Mouse (Mus musculus): ENCODE data around the gene Mast3. TPM values are rescaled to one million over a fixed set of nuclear protein-coding genes. Genes with fewer than 3 reads are reported as not detected.

Mast3 gene
- polyA plus RNA-seq, 1 experiment from 2014 or later, result 18.3 TPM

DNA sequence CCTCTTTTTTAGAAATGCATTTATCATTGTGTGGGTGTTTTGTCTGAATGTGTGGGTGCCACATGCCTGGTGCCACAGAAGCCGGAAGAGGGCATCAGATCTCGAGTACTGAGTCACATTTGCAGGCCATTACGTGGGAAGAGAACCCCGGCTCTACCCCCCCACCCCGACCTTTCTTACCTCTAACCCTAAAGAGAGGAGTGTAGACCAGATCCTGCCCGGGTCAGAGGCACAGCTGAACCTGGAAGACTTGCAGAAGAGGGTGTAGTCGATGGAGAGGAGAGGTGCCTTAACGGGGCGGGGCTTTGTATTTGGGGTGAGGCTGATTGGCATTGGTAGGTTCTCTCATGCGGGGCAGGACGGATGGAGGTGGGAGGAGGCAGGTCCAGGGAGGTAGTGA lies 60.0 kb downstream of the Mast3 start:
- Histone ChIP-seq H3K36me3 (no peaks in the 10 kb centered on the region), H3K4me1 (replicated peaks) (peaks cover 17% of the 10 kb centered on the region), H3K27me3 (peaks cover 90% of the 10 kb centered on the region), H3K9me3 (no peaks in the 10 kb centered on the region), H3K4me2 (replicated peaks) (no peak overlapping the region), H3K9ac (replicated peaks) (no peak overlapping the region), H3K4me3 (replicated peaks) (no peak overlapping the region), H3K27ac (no peak overlapping the region)
- ATAC-seq, result no peak
- 56% methylated on average over 11 of the region's 11 CpGs for WGBS

- peak overlapping the region; percentile 52 for H3K4me2 ChIP-seq (replicated peaks)
- no peak overlapping the region for H3K27ac ChIP-seq
- H3K36me3 ChIP-seq, result no peaks in the 10 kb centered on the region
- peak overlapping the region; percentile 30 for H3K4me3 ChIP-seq (replicated peaks)
- peaks cover 17% of the 10 kb centered on the region for H3K4me1 ChIP-seq (replicated peaks)
- H3K9ac ChIP-seq (replicated peaks), result peak overlapping the region; percentile 45
- H3K9me3 ChIP-seq, result no peaks in the 10 kb centered on the region
- 4% methylated on average over 48 of the region's 48 CpGs for WGBS
- peak; percentile 21; the same call in 1 of the 2 replicates for ATAC-seq
- H3K27me3 ChIP-seq, result peaks cover 87% of the 10 kb centered on the region
These were observed 60.9 kb downstream of the Mast3 start for GRCm38 (mm10) chr8:70743656-70744590.

- 2% methylated on average over 38 of the region's 38 CpGs for WGBS
- peak; percentile 29 for ATAC-seq
- H3K9ac ChIP-seq (replicated peaks), result peak overlapping the region; percentile 48
These were observed 61.7 kb downstream of the Mast3 start for GRCm38 (mm10) chr8:70742981-70743655.

DNA sequence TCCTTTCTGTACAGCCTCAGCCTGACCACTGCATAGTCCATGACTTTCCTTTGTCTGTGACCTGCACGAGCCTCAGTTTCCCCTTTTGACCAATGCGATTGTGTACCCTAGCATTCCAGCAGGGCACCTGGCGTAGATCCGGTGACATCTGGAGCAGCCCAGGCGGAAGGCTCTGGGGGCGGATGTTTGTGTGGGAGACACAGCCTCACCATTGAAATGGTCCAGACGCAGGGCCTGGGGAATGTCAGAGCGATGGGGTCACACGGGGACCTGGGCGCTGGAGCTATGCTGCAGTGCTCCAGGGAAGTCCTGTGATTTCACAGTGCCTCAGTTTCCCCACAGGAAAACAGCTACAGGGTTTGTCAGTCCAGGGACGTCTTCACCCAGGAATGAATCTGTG lies 62.7 kb downstream of the Mast3 start:
- Histone ChIP-seq H3K9me3 (no peaks in the 10 kb centered on the region), H3K27ac (no peak overlapping the region), H3K27me3 (peaks cover 81% of the 10 kb centered on the region), H3K4me2 (replicated peaks) (no peak overlapping the region), H3K4me1 (replicated peaks) (peaks cover 17% of the 10 kb centered on the region), H3K9ac (replicated peaks) (no peak overlapping the region), H3K36me3 (no peaks in the 10 kb centered on the region), H3K4me3 (replicated peaks) (no peak overlapping the region)
- ATAC-seq, result no peak
- 72% methylated on average over 11 of the region's 11 CpGs for WGBS

More at GRCm38 (mm10) chr8:70742981-70743655, 61.7 kb downstream of the Mast3 start:
- peak overlapping the region; percentile 10 for H3K4me3 ChIP-seq (replicated peaks)
- H3K9me3 ChIP-seq, result no peaks in the 10 kb centered on the region
- no peaks in the 10 kb centered on the region for H3K36me3 ChIP-seq
- H3K27me3 ChIP-seq, result peaks cover 84% of the 10 kb centered on the region
- no peak overlapping the region for H3K27ac ChIP-seq
- H3K4me1 ChIP-seq (replicated peaks), result peaks cover 17% of the 10 kb centered on the region
- peak overlapping the region; percentile 52 for H3K4me2 ChIP-seq (replicated peaks)

- H3K4me1 ChIP-seq (replicated peaks), result peaks cover 17% of the 10 kb centered on the region
- WGBS, result 75% methylated on average over 5 of the region's 5 CpGs
- H3K9me3 ChIP-seq, result no peaks in the 10 kb centered on the region
- peaks cover 79% of the 10 kb centered on the region for H3K27me3 ChIP-seq
- H3K9ac ChIP-seq (replicated peaks), result no peak overlapping the region
- no peak overlapping the region for H3K4me2 ChIP-seq (replicated peaks)
- no peak overlapping the region for H3K4me3 ChIP-seq (replicated peaks)
- ATAC-seq, result no peak
- no peaks in the 10 kb centered on the region for H3K36me3 ChIP-seq
- H3K27ac ChIP-seq, result no peak overlapping the region
These were observed 63.2 kb downstream of the Mast3 start for GRCm38 (mm10) chr8:70741661-70742060.

- peaks cover 5% of the 10 kb centered on the region for H3K4me1 ChIP-seq (replicated peaks)
- H3K36me3 ChIP-seq, result no peaks in the 10 kb centered on the region
- H3K4me2 ChIP-seq (replicated peaks), result no peak overlapping the region
- WGBS, result 73% methylated on average over 3 of the region's 3 CpGs
- no peak overlapping the region for H3K9ac ChIP-seq (replicated peaks)
- peaks cover 46% of the 10 kb centered on the region for H3K27me3 ChIP-seq
- H3K27ac ChIP-seq, result no peak overlapping the region
- H3K4me3 ChIP-seq (replicated peaks), result no peak overlapping the region
- no peaks in the 10 kb centered on the region for H3K9me3 ChIP-seq
- ATAC-seq, result no peak
These were observed 66.6 kb downstream of the Mast3 start for GRCm38 (mm10) chr8:70738211-70738610.

DNA sequence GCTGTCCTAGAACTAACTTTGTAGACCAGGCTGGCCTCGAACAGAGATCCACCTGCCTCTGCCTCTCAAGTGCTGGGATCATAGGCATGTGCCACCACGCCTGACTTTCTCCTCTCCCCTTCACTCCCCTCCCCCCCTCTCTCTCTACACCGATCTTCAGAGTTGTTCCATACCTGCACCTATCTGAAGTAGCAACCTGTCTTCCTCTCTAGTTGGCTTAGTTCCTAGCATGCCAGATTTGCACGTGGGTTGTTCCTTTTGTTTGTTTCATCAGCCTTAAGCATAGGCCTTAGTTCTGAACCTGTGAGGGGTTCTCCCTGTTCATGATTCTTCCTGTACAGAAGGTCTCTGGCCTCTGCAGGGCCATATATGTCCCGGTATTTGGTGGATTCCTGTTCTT lies 67.1 kb downstream of the Mast3 start:
- Histone ChIP-seq H3K27ac (no peak overlapping the region), H3K27me3 (peaks cover 45% of the 10 kb centered on the region), H3K9ac (replicated peaks) (no peak overlapping the region), H3K9me3 (no peaks in the 10 kb centered on the region), H3K4me3 (replicated peaks) (no peak overlapping the region), H3K36me3 (no peaks in the 10 kb centered on the region), H3K4me2 (replicated peaks) (no peak overlapping the region), H3K4me1 (replicated peaks) (peaks cover under 1% of the 10 kb centered on the region; the same call in 1 of the 2 replicates)
- 78% methylated on average over 5 of the region's 5 CpGs for WGBS
- no peak for ATAC-seq

- Histone ChIP-seq H3K27ac (no peak overlapping the region), H3K9me3 (no peaks in the 10 kb centered on the region), H3K4me3 (replicated peaks) (no peak overlapping the region), H3K9ac (replicated peaks) (no peak overlapping the region), H3K36me3 (no peaks in the 10 kb centered on the region), H3K4me2 (replicated peaks) (no peak overlapping the region), H3K4me1 (replicated peaks) (peaks cover 6% of the 10 kb centered on the region; the same call in 1 of the 2 replicates), H3K27me3 (peaks cover 63% of the 10 kb centered on the region)
- ATAC-seq, result no peak
- 85% methylated on average over 4 of the region's 4 CpGs for WGBS
These were observed 73.9 kb downstream of the Mast3 start for GRCm38 (mm10) chr8:70730956-70731355.

DNA sequence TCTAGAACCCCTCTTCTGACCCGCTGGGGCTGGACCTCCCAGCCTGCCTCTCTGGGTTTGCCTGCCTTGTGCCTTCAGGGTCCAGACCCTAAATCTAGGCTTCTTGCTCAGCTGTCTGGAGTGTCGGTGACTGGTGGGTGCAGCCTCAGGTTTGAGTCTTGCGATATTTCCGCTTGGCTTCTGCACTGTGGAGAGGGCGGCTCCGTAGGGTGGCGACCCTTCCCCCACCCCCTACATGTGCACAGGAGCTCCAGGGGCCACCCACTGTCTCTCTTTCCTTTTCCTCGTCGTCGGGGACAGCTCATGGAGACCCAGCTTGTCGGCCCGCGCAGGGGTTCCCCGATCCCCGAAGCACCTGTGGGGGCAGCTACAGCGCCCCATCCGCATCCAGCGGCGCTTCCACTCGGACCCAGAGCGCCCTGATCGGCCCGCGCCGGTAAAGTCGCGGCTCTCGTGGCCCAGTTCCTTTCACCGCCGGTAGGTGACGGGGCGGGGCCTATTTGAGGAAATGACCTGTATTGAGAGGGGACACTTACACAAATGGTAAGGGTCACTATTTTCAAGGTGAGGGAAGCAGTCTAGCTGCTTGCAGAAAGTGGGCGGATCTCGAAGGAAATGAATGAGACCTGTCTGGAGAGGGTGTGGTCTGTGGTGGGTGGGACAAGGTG lies 74.9 kb downstream of the Mast3 start:
- WGBS, result 4% methylated on average over 34 of the region's 34 CpGs
- H3K4me3 ChIP-seq (replicated peaks), result peak overlapping the region; percentile 16

More for the DNA sequence above, 74.9 kb downstream of the Mast3 start:
- Histone ChIP-seq H3K27me3 (peaks cover 65% of the 10 kb centered on the region), H3K4me2 (replicated peaks) (peak overlapping the region; percentile 41), H3K27ac (no peak overlapping the region), H3K36me3 (no peaks in the 10 kb centered on the region), H3K4me1 (replicated peaks) (peaks cover 6% of the 10 kb centered on the region; the same call in 1 of the 2 replicates), H3K9ac (replicated peaks) (peak overlapping the region; percentile 46), H3K9me3 (no peaks in the 10 kb centered on the region)
- peak; percentile 60 for ATAC-seq
